Mouse (Mus musculus): Measurements from ENCODE around the gene Mex3b. TPM values are rescaled to one million over a fixed set of nuclear protein-coding genes. Genes with fewer than 3 reads are reported as not detected.

Gene Mex3b
- polyA plus RNA-seq (2012) = 20.4 and 28.1 TPM in 2 replicates

GRCm38 (mm10) chr7:82867271-82868121, at the start of gene Mex3b:
TSS of gene Mex3b (plus strand) at chr7:82867333.

Other genes with a start within 250 kb of the Mex3b start
- gene Saxo2, start 218.8 kb upstream of the Mex3b start, polyA plus RNA-seq (2012) = 0.40 and 0.77 TPM in 2 replicates
- gene Efl1, start 218.7 kb upstream of the Mex3b start, polyA plus RNA-seq (2012) = 3.6 and 4.8 TPM in 2 replicates

Measured in megakaryocyte-erythroid progenitor cell, adult 5 weeks (primary cell).